19 mouse cellular contexts compared by ENCODE assay signal in genomic region chr2:34948622-34949021, GRCm38 (mm10). TPM values are rescaled to one million over a fixed set of nuclear protein-coding genes. Genes with fewer than 3 reads are reported as not detected.
DNase-seq lines count a peak whose midpoint lies in the region; ATAC-seq lines count a peak whose summit lies in the region.
"Had no signal": no experiment of that assay in that cellular context is flagged by ENCODE, and none has a peak within 500 bp of the region (broad histone marks: within the 10 kb centered on the region; RNA-seq: fewer than 3 reads in every experiment).

No protein-coding gene starts in this region.

- no peaks in the 10 kb centered on the region for H3K36me3 ChIP-seq in forebrain, embryonic 12.5 days (replicated peaks)
- no peaks in the 10 kb centered on the region for H3K36me3 ChIP-seq in hindbrain, embryonic 12.5 days
- H3K36me3 ChIP-seq: heart, embryonic 13.5 days had no signal

- no peak overlapping the region for H3K4me2 ChIP-seq in forebrain, embryonic 12.5 days
- no peak overlapping the region for H3K4me2 ChIP-seq in hindbrain, embryonic 12.5 days (replicated peaks)
- H3K4me2 ChIP-seq: forebrain, embryonic 13.5 days; heart, embryonic 13.5 days had no signal

- no peaks in the 10 kb centered on the region for H3K4me1 ChIP-seq in forebrain, embryonic 12.5 days
- H3K4me1 ChIP-seq in hindbrain, embryonic 12.5 days: 0 out of 2 replicates have a peak, but pooled peaks cover 2% of the 10 kb centered on the region
- H3K4me1 ChIP-seq: forebrain, embryonic 13.5 days had no signal

- no peaks in the 10 kb centered on the region for H3K27me3 ChIP-seq in forebrain, embryonic 12.5 days
- H3K27me3 ChIP-seq in hindbrain, embryonic 12.5 days: no peaks in the 10 kb centered on the region
- H3K27me3 ChIP-seq: forebrain, embryonic 13.5 days had no signal

- WGBS in forebrain, embryonic 12.5 days: 31% methylated on average over 2 of the region's 2 CpGs
- WGBS in hindbrain, embryonic 12.5 days: 51% methylated on average over 2 of the region's 2 CpGs

- peak; percentile 39 for DNase-seq in embryo, embryonic 10.5 days (ENCODE audit: low spot score)
- no peak for DNase-seq in embryo, embryonic 9.5 days (ENCODE audit: extremely low spot score)
- peak; percentile 42 for DNase-seq in thymus, postnatal 4 days
- no peak for DNase-seq in thymus, postnatal 14 days
- DNase-seq in induced T-regulatory cell, adult 2 months (ENCODE audit: low read depth): peak; percentile 44
- DNase-seq in cerebellum, adult 9-10 months: no peak
- DNase-seq: adrenal gland, adult 2 months; cerebellum, adult 9-11 months; gastrocnemius, postnatal 10 days; heart, adult 18-20 months; heart, postnatal 36 days; kidney, adult 9 months had no signal

- no peak for ATAC-seq in forebrain, embryonic 12.5 days (ENCODE audit: low FRiP score)
- ATAC-seq in hindbrain, embryonic 12.5 days (ENCODE audit: low FRiP score): no peak
- ATAC-seq: forebrain, embryonic 13.5 days; hindbrain, postnatal 0 days; midbrain, embryonic 16.5 days had no signal

- H3K4me3 ChIP-seq in forebrain, embryonic 12.5 days (replicated peaks): no peak overlapping the region
- no peak overlapping the region for H3K4me3 ChIP-seq in hindbrain, embryonic 12.5 days
- H3K4me3 ChIP-seq: forebrain, embryonic 13.5 days; heart, embryonic 13.5 days had no signal

- H3K9ac ChIP-seq in forebrain, embryonic 12.5 days: no peak overlapping the region
- H3K9ac ChIP-seq in hindbrain, embryonic 12.5 days: no peak overlapping the region
- H3K9ac ChIP-seq: forebrain, embryonic 13.5 days; heart, embryonic 13.5 days; liver, embryonic 14.5 days had no signal

- no peak overlapping the region for H3K27ac ChIP-seq in forebrain, embryonic 12.5 days
- no peak overlapping the region for H3K27ac ChIP-seq in hindbrain, embryonic 12.5 days
- H3K27ac ChIP-seq: forebrain, embryonic 13.5 days; heart, embryonic 13.5 days; hindbrain, postnatal 0 days; liver, embryonic 14.5 days had no signal

- no peaks in the 10 kb centered on the region for H3K9me3 ChIP-seq in forebrain, embryonic 12.5 days
- H3K9me3 ChIP-seq in hindbrain, embryonic 12.5 days (replicated peaks): no peaks in the 10 kb centered on the region
- H3K9me3 ChIP-seq: heart, embryonic 13.5 days had no signal

RNA-seq across cellular contexts. Expression of gene Traf1, which starts 12.9 kb away (rescaled TPM):
- polyA plus RNA-seq in forebrain, embryonic 12.5 days (2016; fragmentation: Nextera tagmentation; extraction: Ambion mirVana): 0.37 and 0.45 TPM in 2 replicates
- 1.1 and 2.3 TPM in 2 replicates for polyA plus RNA-seq in hindbrain, embryonic 12.5 days (2016; fragmentation: Nextera tagmentation; extraction: Ambion mirVana)

RNA-seq across cellular contexts. Expression of gene Phf19, which starts 34.8 kb away (rescaled TPM):
- polyA plus RNA-seq in forebrain, embryonic 12.5 days (2016; fragmentation: Nextera tagmentation; extraction: Ambion mirVana): 3.9 and 6.1 TPM in 2 replicates
- polyA plus RNA-seq in hindbrain, embryonic 12.5 days (2016; fragmentation: Nextera tagmentation; extraction: Ambion mirVana): 1.6 TPM in 2 replicates

Comparison
In these comparisons a context has a peak if more than half of its experiments do, and no peak if none do; other contexts are left out.
1. DNase-seq: peak in embryo, embryonic 10.5 days (single experiment), thymus, postnatal 4 days (single experiment) and induced T-regulatory cell, adult 2 months (single experiment); none in embryo, embryonic 9.5 days (single experiment), thymus, postnatal 14 days (single experiment) and cerebellum, adult 9-10 months (single experiment).